Mouse (Mus musculus) spleen, postnatal 4 days (tissue): ENCODE measurements at regions not wholly inside any gene's neighbourhood (a gene's known extent, or its start where the extent isn't known, plus 50 kb on each side); places are given as distances from the start of the nearest gene placed in this dataset.
A peak's percentile ranks its signal among the peaks of the same experiment; 100 is the strongest.

Experiments
- DNase-seq, 2 experiments: peaks; one replicate each; pipeline ENCODE4 v3.0.0; 2022; ENCODE audit warnings: low spot score in 2 of 2

GRCm38 (mm10) chr13:53996867-53997266 lies 58.6 kb downstream of the Drd1 start:
- no peak for DNase-seq

- no peak for DNase-seq
Measured at GRCm38 (mm10) chr13:53992863-53993451, 62.5 kb downstream of the Drd1 start.

GRCm38 (mm10) chr13:53979226-53979625 lies 76.3 kb downstream of the Drd1 start:
- DNase-seq, result no peak

DNA sequence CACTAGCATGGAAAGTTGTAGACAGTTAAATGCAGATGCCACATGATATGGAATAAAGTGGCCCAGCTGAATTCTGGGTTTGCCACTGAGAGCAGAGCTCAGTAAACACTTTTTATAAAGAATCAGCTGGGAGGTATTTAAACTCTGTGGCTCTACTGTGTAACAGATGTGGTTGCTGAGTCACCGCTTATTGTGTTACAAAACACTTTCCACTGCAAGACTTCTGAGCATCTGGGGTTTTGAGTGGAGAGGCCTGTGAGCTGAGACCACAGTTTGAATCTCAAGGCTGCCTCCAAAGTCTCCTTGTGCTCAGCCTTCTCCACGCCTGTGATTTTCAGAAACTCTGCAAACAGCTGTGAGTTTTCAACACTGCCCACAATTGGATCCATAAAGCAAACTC lies 86.1 kb downstream of the Drd1 start:
- peak in 1 of 2 experiments; percentile 25 for DNase-seq

GRCm38 (mm10) chr13:53956167-53956566 lies 99.3 kb downstream of the Drd1 start:
- no peak for DNase-seq

DNA sequence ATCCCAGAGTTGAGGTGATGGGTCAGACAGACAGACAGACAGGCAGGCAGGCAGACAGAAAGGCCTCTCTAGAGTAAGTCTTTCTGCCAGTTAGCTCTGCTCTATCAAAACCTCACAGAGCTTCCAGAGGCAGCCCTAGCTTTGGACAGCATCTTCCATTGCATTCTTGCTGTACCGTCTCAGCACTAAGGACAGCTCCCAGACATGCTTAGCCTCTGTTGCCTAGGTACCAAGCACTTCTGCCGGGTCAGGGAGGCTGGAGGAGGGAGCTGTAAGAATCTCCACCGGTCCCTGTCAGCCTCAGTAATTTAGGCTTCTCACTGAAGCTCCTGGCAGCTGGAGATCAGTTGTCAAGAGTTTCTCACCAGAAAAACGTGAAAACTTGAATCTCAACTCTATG lies 107.4 kb downstream of the Drd1 start:
- no peak for DNase-seq

DNA sequence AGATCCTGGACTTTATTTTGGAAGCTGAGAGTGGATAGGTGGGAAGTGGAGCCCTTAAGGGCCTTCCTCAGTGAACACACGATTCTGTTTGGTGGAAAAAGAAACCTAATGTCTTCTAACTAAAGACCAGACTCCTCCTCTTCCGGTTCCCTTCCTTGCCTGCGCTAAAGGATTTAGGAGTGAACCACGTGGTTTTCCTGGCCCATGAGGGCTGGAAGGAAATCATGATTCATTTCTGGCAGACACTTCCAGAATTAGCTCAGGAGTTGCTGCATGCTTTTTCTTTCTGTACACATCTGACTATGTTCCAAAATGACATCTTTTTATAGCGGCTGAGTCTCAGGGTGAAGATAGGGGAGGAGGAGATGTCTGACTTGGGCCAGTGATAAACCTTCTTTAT lies 109.8 kb downstream of the Drd1 start:
- DNase-seq, result no peak

DNA sequence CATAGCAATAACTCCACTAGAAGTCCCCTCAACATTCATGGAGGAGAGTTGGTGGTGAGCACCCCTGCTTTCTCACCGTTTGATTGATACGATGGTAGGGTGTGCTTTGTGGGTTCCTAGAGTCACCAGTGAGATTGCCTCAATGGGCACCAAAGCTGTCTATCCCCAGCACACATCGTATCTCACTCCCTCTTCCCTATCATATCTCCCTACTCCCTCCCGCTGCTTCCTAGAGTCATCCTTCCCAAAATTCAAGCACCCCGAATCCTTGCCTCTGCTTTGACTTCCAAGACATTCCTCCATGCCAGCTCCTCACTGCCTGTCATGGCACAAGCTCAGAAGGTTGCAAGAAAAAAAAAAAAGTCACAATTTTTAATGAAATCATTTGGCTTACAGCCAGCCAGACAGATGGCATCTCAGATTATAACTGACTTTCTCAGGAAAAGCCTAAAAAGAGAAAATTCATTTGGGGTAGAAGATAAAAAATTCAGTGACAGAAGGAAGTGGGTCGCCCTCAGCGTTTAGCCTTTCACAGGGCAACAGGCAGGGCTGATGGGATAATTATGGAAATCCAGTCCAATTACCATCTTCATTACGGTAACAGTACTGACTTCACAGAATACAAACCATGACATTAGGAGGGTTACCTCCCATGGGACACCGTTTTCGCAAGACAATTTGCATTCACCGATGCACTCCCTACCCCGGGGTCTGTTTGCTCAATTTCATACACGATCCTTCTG lies 114.3 kb downstream of the Drd1 start:
- no peak for DNase-seq

GRCm38 (mm10) chr13:53935174-53935699 lies 120.3 kb downstream of the Drd1 start:
- DNase-seq, result no peak

GRCm38 (mm10) chr13:53934457-53934856 lies 121.0 kb downstream of the Drd1 start:
- no peak for DNase-seq

- DNase-seq, result no peak
Measured at GRCm38 (mm10) chr13:53926128-53926527, 129.4 kb downstream of the Drd1 start.

DNA sequence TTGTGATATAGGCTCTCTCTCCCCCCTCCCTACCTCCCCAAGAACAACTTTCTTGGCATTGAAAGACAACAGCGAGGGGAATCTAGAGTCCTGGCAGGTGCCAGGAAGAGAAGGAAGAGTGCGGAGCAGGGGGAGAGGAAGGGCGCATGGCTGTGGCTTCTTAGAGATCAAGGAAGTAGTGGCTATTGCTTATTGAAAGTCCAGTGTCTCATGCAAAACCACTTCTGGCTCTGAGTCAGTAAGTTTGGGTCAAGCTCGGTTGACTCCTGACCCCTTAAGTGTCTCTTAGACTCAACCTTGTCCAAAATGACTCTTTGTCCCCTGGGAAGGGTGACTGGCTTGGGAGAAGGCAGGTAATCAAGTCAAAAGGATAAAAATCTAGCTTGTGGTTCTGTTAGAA lies 131.1 kb downstream of the Drd1 start:
- DNase-seq, result no peak

DNA sequence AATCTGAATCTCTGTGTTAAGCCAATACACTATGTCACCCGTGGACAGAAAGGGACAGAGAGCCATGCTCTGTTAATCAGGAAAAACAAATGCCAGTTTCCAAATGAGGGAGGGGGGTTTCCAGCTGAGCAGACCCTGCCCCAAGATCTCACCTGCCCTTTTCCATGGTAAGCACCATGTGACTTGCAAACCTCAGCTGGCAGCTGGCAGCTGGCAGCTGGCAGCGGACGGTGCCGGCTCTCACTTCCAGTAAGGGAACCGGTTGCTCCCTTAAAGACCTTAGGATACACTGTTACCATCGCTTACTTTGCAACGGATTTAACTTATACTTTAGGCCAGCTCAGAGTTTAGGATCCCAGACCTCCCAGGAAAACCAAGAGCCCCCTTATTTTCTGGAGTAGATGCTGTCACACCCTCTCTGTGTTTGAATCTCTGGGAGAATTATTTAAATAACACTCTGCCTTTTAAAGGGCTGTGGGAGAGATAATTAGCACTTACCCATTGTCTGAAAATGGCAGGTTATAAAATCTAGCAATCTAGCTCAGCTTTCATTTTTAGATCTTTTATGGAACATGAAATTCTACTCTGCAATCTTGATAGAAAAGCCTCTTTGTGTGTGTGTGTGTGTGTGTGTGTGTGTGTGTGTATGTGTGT lies 131.7 kb downstream of the Drd1 start:
- DNase-seq, result no peak

DNA sequence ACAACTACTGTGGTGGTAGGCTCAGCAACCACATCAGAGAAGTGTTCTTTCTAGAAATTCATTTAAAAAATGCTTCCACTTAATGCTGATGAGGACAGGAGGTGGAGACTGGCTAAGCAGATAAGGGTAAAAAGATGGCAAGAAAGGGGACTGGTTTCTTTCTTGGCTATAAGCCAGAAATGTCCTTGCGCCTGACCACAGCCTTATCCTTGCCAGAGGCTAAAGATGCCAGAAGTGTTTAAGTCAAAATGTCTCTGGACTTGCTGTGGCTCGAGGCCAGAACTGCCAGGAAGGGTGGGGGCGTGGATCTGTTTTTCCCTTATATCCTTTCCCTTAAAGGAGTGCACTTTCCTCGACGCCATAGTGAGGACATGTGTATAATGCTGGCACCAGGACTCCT lies 133.7 kb downstream of the Drd1 start:
- DNase-seq, result no peak

DNA sequence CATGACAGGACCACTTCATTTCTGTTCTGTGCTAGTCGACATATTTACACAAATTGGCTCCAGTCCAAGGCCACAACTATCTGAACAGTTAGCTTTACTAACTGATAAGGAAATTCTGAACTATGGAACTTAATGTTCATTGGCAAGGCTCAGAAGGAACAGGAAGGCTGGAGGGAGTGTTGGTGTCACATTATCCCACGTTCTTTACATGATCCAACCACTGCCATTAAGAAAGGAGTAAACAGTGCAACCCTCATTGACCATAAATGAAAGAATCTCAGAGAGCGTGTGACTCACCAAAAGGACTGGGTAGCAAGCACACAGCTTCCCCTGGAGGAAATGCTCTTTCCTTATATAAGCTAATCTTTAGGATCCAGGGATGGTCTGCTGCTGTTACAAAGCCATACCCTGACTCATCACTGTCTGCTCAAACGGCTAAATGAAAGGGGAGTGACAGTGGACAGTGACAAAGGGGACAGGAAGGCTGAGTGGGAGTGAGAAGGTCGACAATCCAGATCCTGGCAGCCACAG lies 135.6 kb downstream of the Drd1 start:
- DNase-seq, result no peak

DNA sequence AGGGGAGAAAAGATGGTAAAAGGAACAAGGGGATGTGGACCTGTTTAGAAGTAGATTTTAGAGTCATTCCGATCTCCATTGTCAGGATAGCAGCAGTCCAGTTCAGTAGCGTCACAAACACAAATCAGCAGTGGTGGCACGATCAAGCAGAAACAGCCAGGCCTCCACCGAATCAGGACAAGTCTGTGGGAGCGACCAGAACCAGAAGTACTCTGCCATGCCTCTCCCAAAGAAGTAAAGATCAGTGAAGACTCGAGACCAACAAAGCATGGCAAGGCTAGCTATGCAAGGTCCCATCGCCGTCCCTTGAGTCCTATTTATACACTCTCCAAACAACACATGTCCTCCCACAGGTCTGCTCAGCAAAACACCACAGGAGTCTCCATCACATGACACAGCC lies 140.0 kb downstream of the Drd1 start:
- no peak for DNase-seq

DNA sequence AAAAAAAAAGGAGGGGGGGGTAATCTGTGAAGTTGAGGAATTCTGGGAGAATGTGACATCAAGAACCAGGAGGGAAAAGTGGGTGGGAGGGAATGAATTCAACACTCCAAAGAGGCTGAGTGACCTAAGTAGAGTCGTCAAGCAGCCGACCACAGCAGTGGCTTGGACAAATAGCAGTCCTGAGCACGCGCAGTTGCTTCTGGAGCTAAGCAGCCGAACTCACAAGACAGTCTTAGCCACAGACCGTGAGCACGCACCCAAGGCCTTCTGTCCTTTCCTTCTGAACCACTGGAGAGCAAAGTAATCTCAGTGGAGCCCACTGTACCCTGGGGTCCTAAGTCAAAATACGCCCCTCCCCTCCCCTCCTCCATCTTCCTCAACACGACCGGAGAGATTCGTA lies 141.1 kb downstream of the Drd1 start:
- DNase-seq, result no peak

GRCm38 (mm10) chr13:53913501-53913900 lies 142.0 kb downstream of the Drd1 start:
- no peak for DNase-seq

DNA sequence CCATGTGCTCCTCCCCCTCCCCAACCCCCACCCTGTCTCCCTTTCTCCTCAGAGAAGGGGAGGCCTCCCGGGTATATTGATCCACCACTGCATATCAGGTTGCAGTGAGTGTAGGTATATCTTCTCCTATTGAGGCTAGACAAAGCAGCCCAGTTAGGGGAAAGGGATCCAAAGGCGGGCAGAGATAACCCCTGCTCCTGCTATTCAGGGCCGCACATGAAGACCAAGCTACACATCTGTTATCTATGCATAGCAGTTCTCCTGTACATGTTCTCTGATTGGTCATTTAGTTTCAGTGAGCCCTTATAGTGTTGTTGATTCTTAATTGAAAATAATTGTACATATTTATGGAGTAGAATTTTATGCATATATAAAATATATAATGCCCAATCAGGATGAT lies 143.7 kb downstream of the Drd1 start:
- DNase-seq, result no peak

GRCm38 (mm10) chr13:53911261-53911660 lies 144.2 kb downstream of the Drd1 start:
- DNase-seq, result no peak

GRCm38 (mm10) chr13:53910251-53910650 lies 145.3 kb downstream of the Drd1 start:
- no peak for DNase-seq

DNA sequence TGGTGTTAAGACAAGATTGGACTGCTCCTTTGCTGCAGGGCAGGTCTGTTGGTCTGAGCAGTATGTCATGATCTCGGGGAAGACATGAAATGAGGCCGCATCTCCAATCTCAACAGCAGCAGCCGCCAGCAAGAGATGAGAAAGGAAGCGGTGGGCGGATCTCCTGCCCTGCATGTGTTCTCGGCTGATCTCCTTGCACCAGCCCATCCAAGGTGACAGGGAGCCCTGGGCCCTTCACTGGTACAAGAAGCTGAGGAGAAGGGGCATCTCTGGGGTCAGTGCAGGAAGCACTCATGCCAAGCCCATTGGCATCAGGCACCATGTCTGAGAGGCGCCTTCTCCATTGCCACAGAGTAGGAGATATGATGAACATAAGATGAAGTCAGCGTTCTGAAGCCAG lies 151.0 kb downstream of the Drd1 start:
- no peak for DNase-seq

DNA sequence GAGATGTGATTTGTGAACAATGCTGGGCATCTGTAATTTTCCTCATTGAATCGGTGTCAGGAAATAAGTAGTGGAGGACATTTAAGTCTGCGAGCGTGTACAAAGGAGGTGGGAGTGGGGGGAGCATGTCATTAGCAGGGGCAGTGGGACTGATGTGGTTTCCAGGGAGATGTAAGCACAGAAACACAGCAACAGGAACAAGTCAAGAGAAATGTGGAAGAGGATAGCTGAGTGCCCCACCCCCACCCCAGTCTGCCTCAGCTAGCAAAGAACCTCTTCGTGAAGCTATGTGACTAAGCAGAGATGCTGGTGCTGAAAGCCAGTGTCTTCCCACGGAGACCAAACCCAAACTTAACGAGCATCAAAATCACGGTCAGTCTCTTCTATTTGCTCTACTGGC lies 151.9 kb downstream of the Drd1 start:
- no peak for DNase-seq
